Mouse (Mus musculus): ENCODE data around the gene Rpgr. TPM values are rescaled to one million over a fixed set of nuclear protein-coding genes. Genes with fewer than 3 reads are reported as not detected.

Gene Rpgr
- polyA plus RNA-seq, 1 experiment from 2014 or later: 14.6 TPM

GRCm38 (mm10) chrX:10219281-10219680, 2.6 kb upstream of the Rpgr start:
- 77% methylated on average over 6 of the region's 6 CpGs for WGBS
- Histone ChIP-seq H3K36me3 (ENCODE audit: control insufficient read depth, insufficient read depth, low read length) (no peaks in the 10 kb centered on the region), H3K9me3 (ENCODE audit: control insufficient read depth, low read length) (no peaks in the 10 kb centered on the region), H3K27ac (ENCODE audit: low read depth) (no peak overlapping the region), H3K4me2 (ENCODE audit: low read length) (no peak overlapping the region), H3K4me3 (ENCODE audit: low read depth, low read length) (no peak overlapping the region), H3K9ac (ENCODE audit: low read length) (no peak overlapping the region), H3K27me3 (replicated peaks; ENCODE audit: control insufficient read depth, insufficient read depth, low read length) (no peaks in the 10 kb centered on the region), H3K4me1 (replicated peaks; ENCODE audit: control insufficient read depth, insufficient read depth, low read length) (no peaks in the 10 kb centered on the region)
- ATAC-seq (replicated peaks; ENCODE audit: low FRiP score, low TSS enrichment, low read depth) (no peak), DNase-seq (ENCODE audit: low spot score) (no peak)

- DNase-seq (ENCODE audit: low spot score) (no peak), ATAC-seq (replicated peaks; ENCODE audit: low FRiP score, low TSS enrichment, low read depth) (peak; percentile 48)
- H3K27ac ChIP-seq (ENCODE audit: low read depth): peak overlapping the region; percentile 77; the same call in 1 of the 2 replicates
- H3K4me2 ChIP-seq (ENCODE audit: low read length): peak overlapping the region; percentile 48
- H3K9ac ChIP-seq (ENCODE audit: low read length): peak overlapping the region; percentile 67
- no peaks in the 10 kb centered on the region for H3K4me1 ChIP-seq (replicated peaks; ENCODE audit: control insufficient read depth, insufficient read depth, low read length)
- no peaks in the 10 kb centered on the region for H3K36me3 ChIP-seq (ENCODE audit: control insufficient read depth, insufficient read depth, low read length)
- H3K27me3 ChIP-seq (replicated peaks; ENCODE audit: control insufficient read depth, insufficient read depth, low read length): no peaks in the 10 kb centered on the region
- 19% methylated on average over 16 of the region's 16 CpGs for WGBS
- H3K4me3 ChIP-seq (ENCODE audit: low read depth, low read length): peak overlapping the region; percentile 51
- no peaks in the 10 kb centered on the region for H3K9me3 ChIP-seq (ENCODE audit: control insufficient read depth, low read length)
These were observed 748 bp downstream of the Rpgr start for GRCm38 (mm10) chrX:10215972-10216371.

- Histone ChIP-seq H3K4me2 (ENCODE audit: low read length) (no peak overlapping the region), H3K4me1 (replicated peaks; ENCODE audit: control insufficient read depth, insufficient read depth, low read length) (no peaks in the 10 kb centered on the region), H3K27ac (ENCODE audit: low read depth) (no peak overlapping the region), H3K9me3 (ENCODE audit: control insufficient read depth, low read length) (no peaks in the 10 kb centered on the region), H3K36me3 (ENCODE audit: control insufficient read depth, insufficient read depth, low read length) (peaks cover 6% of the 10 kb centered on the region; the same call in 1 of the 2 replicates), H3K9ac (ENCODE audit: low read length) (no peak overlapping the region), H3K27me3 (replicated peaks; ENCODE audit: control insufficient read depth, insufficient read depth, low read length) (no peaks in the 10 kb centered on the region), H3K4me3 (ENCODE audit: low read depth, low read length) (no peak overlapping the region)
- DNase-seq (ENCODE audit: low spot score) (no peak), ATAC-seq (replicated peaks; ENCODE audit: low FRiP score, low TSS enrichment, low read depth) (no peak)
- 83% methylated on average over 5 of the region's 5 CpGs for whole genome bisulfite sequencing
These were observed 10.8 kb downstream of the Rpgr start for GRCm38 (mm10) chrX:10205937-10206336.

- no peak for DNase-seq (ENCODE audit: low spot score)
- Histone ChIP-seq H3K9me3 (ENCODE audit: control insufficient read depth, low read length) (no peaks in the 10 kb centered on the region), H3K4me3 (ENCODE audit: low read depth, low read length) (no peak overlapping the region), H3K4me1 (replicated peaks; ENCODE audit: control insufficient read depth, insufficient read depth, low read length) (no peaks in the 10 kb centered on the region), H3K27ac (ENCODE audit: low read depth) (no peak overlapping the region), H3K36me3 (ENCODE audit: control insufficient read depth, insufficient read depth, low read length) (no peaks in the 10 kb centered on the region), H3K27me3 (replicated peaks; ENCODE audit: control insufficient read depth, insufficient read depth, low read length) (no peaks in the 10 kb centered on the region), H3K9ac (ENCODE audit: low read length) (no peak overlapping the region), H3K4me2 (ENCODE audit: low read length) (no peak overlapping the region)
- no peak for ATAC-seq (replicated peaks; ENCODE audit: low FRiP score, low TSS enrichment, low read depth)
- WGBS: 17% methylated on average over 2 of the region's 2 CpGs
These were observed 15.4 kb downstream of the Rpgr start for GRCm38 (mm10) chrX:10201289-10201688.

- no peaks in the 10 kb centered on the region for H3K36me3 ChIP-seq (ENCODE audit: control insufficient read depth, insufficient read depth, low read length)
- ATAC-seq (replicated peaks; ENCODE audit: low FRiP score, low TSS enrichment, low read depth) (no peak), DNase-seq (ENCODE audit: low spot score) (no peak)
- 71% methylated on average over 3 of the region's 3 CpGs for WGBS
- no peaks in the 10 kb centered on the region for H3K4me1 ChIP-seq (replicated peaks; ENCODE audit: control insufficient read depth, insufficient read depth, low read length)
- H3K27me3 ChIP-seq (replicated peaks; ENCODE audit: control insufficient read depth, insufficient read depth, low read length): no peaks in the 10 kb centered on the region
- H3K9ac ChIP-seq (ENCODE audit: low read length): no peak overlapping the region
- H3K4me2 ChIP-seq (ENCODE audit: low read length): no peak overlapping the region
- no peaks in the 10 kb centered on the region for H3K9me3 ChIP-seq (ENCODE audit: control insufficient read depth, low read length)
- no peak overlapping the region for H3K27ac ChIP-seq (ENCODE audit: low read depth)
- H3K4me3 ChIP-seq (ENCODE audit: low read depth, low read length): no peak overlapping the region
These were observed 64.3 kb downstream of the Rpgr start for GRCm38 (mm10) chrX:10152390-10152789.

- Histone ChIP-seq H3K9me3 (ENCODE audit: control insufficient read depth, low read length) (no peaks in the 10 kb centered on the region), H3K9ac (ENCODE audit: low read length) (peak within 1 kb of the TSS; percentile 34), H3K4me3 (ENCODE audit: low read depth, low read length) (peak within 1 kb of the TSS; percentile 32), H3K27me3 (replicated peaks; ENCODE audit: control insufficient read depth, insufficient read depth, low read length) (0 out of 2 replicates have a peak, but pooled peaks cover 2% of the 10 kb centered on the region), H3K36me3 (ENCODE audit: control insufficient read depth, insufficient read depth, low read length) (no peaks in the 10 kb centered on the region), H3K4me1 (replicated peaks; ENCODE audit: control insufficient read depth, insufficient read depth, low read length) (no peaks in the 10 kb centered on the region), H3K4me2 (ENCODE audit: low read length) (peak within 1 kb of the TSS; percentile 53), H3K27ac (ENCODE audit: low read depth) (no peak within 1 kb of the TSS)
- DNase-seq (ENCODE audit: low spot score): peak; percentile 59
- 0 out of 2 replicates have a peak, but pooled peaks have one; percentile 47 for ATAC-seq (replicated peaks; ENCODE audit: low FRiP score, low TSS enrichment, low read depth)
- 16% methylated on average over 19 of the region's 19 CpGs for WGBS
These were observed 99.5 kb downstream of the Rpgr start, which contains the start of gene Srpx for GRCm38 (mm10) chrX:10117065-10117719. Srpx (minus strand) TSS chrX:10117709.

- no peak for DNase-seq (ENCODE audit: low spot score)
- no peak for ATAC-seq (replicated peaks; ENCODE audit: low FRiP score, low TSS enrichment, low read depth)
- 44% methylated on average over 3 of the region's 3 CpGs for WGBS
- Histone ChIP-seq H3K4me3 (ENCODE audit: low read depth, low read length) (no peak overlapping the region), H3K27me3 (replicated peaks; ENCODE audit: control insufficient read depth, insufficient read depth, low read length) (0 out of 2 replicates have a peak, but pooled peaks cover 2% of the 10 kb centered on the region), H3K9me3 (ENCODE audit: control insufficient read depth, low read length) (no peaks in the 10 kb centered on the region), H3K9ac (ENCODE audit: low read length) (no peak overlapping the region), H3K4me1 (replicated peaks; ENCODE audit: control insufficient read depth, insufficient read depth, low read length) (no peaks in the 10 kb centered on the region), H3K4me2 (ENCODE audit: low read length) (no peak overlapping the region), H3K36me3 (ENCODE audit: control insufficient read depth, insufficient read depth, low read length) (no peaks in the 10 kb centered on the region), H3K27ac (ENCODE audit: low read depth) (no peak overlapping the region)
These were observed 100.9 kb downstream of the Rpgr start for GRCm38 (mm10) chrX:10115780-10116179.

- H3K36me3 ChIP-seq (ENCODE audit: control insufficient read depth, insufficient read depth, low read length): no peaks in the 10 kb centered on the region
- DNase-seq (ENCODE audit: low spot score): no peak
- H3K9ac ChIP-seq (ENCODE audit: low read length): no peak overlapping the region
- no peak for ATAC-seq (replicated peaks; ENCODE audit: low FRiP score, low TSS enrichment, low read depth)
- H3K9me3 ChIP-seq (ENCODE audit: control insufficient read depth, low read length): no peaks in the 10 kb centered on the region
- WGBS: 82% methylated on average over 1 of the region's 1 CpGs
- no peaks in the 10 kb centered on the region for H3K4me1 ChIP-seq (replicated peaks; ENCODE audit: control insufficient read depth, insufficient read depth, low read length)
- 0 out of 2 replicates have a peak, but pooled peaks cover 2% of the 10 kb centered on the region for H3K27me3 ChIP-seq (replicated peaks; ENCODE audit: control insufficient read depth, insufficient read depth, low read length)
- H3K27ac ChIP-seq (ENCODE audit: low read depth): no peak overlapping the region
- no peak overlapping the region for H3K4me2 ChIP-seq (ENCODE audit: low read length)
- H3K4me3 ChIP-seq (ENCODE audit: low read depth, low read length): no peak overlapping the region
These were observed 106.0 kb downstream of the Rpgr start for GRCm38 (mm10) chrX:10110736-10111135.

- H3K4me3 ChIP-seq (ENCODE audit: low read depth, low read length): no peak overlapping the region
- no peak for ATAC-seq (replicated peaks; ENCODE audit: low FRiP score, low TSS enrichment, low read depth)
- no peaks in the 10 kb centered on the region for H3K27me3 ChIP-seq (replicated peaks; ENCODE audit: control insufficient read depth, insufficient read depth, low read length)
- H3K4me1 ChIP-seq (replicated peaks; ENCODE audit: control insufficient read depth, insufficient read depth, low read length): no peaks in the 10 kb centered on the region
- no peak overlapping the region for H3K9ac ChIP-seq (ENCODE audit: low read length)
- DNase-seq (ENCODE audit: low spot score): no peak
- WGBS: 70% methylated on average over 4 of the region's 4 CpGs
- no peaks in the 10 kb centered on the region for H3K9me3 ChIP-seq (ENCODE audit: control insufficient read depth, low read length)
- H3K36me3 ChIP-seq (ENCODE audit: control insufficient read depth, insufficient read depth, low read length): no peaks in the 10 kb centered on the region
- H3K4me2 ChIP-seq (ENCODE audit: low read length): no peak overlapping the region
- H3K27ac ChIP-seq (ENCODE audit: low read depth): no peak overlapping the region
These were observed 108.2 kb downstream of the Rpgr start for GRCm38 (mm10) chrX:10108558-10108957.
